Mouse (Mus musculus) megakaryocyte, embryonic 14.5 days (primary cell): ENCODE data around the gene Cpvl.

Experiments used
- FLI1 ChIP-seq: IDR thresholded peaks from 2 replicates; pipeline ENCODE4 v1.6.1; 2012; ENCODE audit warnings: low read length, inconsistent platforms, mixed read lengths
- GATA1 ChIP-seq: IDR thresholded peaks from 3 replicates; pipeline ENCODE4 v1.6.1; 2012; ENCODE audit warnings: mixed read lengths, low read length, inconsistent platforms, borderline replicate concordance

- TF ChIP-seq GATA1 = no peak
- TF ChIP-seq FLI1 = no peak
Measured at GRCm38 (mm10) chr6:53863011-53863410, 115.5 kb downstream of the Cpvl start.
